Mouse (Mus musculus): Measurements from ENCODE around the gene Serbp1. TPM values are rescaled to one million over a fixed set of nuclear protein-coding genes. Genes with fewer than 3 reads are reported as not detected.

The Serbp1 gene
- total RNA-seq, 2 experiments from 2014 or later, result 283 to 348 TPM

DNA sequence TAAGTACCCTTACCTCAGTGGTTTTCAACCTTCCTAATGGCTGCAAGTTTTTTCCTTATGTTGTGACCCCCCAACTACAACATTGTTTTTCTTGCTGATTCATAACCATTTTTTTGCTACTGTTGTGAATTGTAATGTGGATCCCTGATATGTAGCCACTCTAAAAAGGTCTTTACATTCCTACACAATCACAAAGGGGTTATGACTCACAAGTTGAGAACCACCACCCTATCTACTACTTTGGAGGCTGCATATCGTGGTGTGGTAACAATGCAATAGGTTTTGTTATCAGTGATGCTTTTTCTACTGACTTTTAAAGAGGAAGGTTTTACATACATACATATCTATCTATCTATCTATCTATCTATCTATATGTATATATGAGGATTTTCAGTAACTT lies 44.9 kb downstream of the Serbp1 start:
- Histone ChIP-seq H3K4me3 (no peak overlapping the region), H3K27ac (no peak overlapping the region)
- TF ChIP-seq CTCF (IDR thresholded peaks at IDR 0.05), result no peak
- no peak for DNase-seq
- intact Hi-C loops (cut with DNase I), result no loop called here

DNA sequence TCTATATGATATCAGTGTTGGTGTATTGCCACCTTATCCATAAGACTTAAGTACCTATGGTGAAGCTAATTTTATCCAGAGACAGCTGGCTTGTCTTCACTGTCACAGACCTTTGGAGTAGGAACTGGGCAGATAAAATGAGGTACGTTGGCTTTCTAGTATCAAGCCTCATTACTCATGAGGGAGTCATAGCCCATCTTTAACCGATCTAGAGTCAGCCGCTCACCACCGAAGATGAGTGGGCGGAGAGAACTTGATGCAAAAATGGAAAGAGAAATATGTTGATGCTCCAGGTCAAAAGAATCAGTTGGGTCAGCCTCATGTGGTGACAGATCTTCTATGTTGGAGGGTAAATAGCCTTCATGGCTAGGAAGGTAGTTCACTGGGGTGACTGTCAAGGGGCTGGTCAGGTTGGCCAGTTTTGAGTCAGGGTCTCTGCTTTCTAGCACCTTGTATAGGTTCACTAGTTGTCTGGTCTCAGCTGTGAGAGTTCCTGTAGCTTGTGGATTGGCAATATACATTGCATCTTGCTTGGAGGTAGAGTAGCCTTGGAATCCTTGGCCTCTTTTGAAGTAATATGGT lies 54.2 kb downstream of the Serbp1 start:
- no peak overlapping the region for H3K4me3 ChIP-seq
- DNase-seq, result no peak
- TF ChIP-seq CTCF (IDR thresholded peaks at IDR 0.05), result no peak
- intact Hi-C loops (cut with DNase I), result no loop called here
- H3K27ac ChIP-seq, result no peak overlapping the region

DNA sequence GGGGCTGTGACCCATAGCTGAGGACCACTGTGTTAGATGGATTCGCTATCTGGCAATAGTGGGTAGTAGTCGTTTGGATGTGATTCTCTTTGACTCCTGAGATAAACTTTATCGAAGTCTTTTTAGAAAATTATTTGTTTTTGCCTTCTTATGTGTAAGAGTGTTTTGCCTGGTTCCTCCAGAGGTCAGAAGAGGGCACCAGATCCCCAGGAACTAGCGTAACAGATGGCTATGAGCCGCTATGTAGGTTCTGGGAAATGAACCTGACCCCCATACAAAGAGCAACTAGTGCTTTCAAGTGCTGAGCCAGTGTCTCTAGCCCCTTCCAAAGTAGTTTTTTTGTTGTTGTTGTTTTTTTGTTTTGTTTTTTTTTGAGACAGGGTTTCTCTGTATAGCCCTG lies 58.1 kb downstream of the Serbp1 start:
- TF ChIP-seq CTCF (IDR thresholded peaks at IDR 0.05), result peak; percentile 56
- Histone ChIP-seq H3K4me3 (no peak overlapping the region), H3K27ac (no peak overlapping the region)
- intact Hi-C loops (cut with DNase I), result no loop called here
- DNase-seq, result no peak

DNA sequence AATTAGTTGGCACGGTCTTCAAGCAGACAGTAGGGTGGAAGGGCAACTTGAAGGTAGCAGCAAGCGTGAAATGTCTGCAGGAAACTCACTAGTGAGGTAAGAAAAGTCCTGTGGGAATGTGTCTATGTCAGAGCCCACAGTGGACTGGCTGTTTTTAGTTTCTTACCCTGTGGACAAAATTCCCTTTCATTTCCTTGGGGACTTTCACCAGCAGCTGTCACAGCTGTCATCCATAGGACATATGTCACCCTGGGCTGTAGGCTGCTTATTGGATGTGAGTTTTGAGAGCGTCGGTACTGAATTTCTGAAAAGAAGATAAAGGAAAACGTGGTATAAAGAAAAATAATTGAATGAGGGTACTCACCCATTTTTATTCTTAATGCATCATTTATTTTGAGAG lies 60.8 kb downstream of the Serbp1 start:
- no peak for DNase-seq
- no peak for TF ChIP-seq CTCF (IDR thresholded peaks at IDR 0.05)
- Histone ChIP-seq H3K27ac (no peak overlapping the region; the same call in 1 of the 2 replicates), H3K4me3 (no peak overlapping the region)
- intact Hi-C loops (cut with DNase I), result no loop called here

DNA sequence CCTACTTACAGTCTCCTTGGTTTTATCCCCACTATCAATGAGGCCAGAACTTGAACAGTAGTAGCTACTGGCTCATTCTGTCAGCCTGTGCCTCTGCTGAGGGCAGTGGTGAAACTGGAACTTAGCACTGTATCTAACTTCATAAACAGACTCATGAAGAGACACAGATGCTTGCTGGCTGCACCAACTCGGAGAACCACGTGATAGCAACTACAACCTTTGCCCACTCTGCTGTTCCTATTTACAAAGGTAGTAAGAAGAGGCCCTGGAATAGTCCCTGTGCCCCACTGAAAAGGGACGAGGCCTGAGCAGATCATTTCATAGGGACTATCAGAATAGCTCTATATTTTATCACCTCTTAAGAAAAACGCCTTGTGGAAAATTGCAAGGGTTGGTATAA lies 62.3 kb downstream of the Serbp1 start:
- peak overlapping the region; percentile 92 for H3K27ac ChIP-seq
- DNase-seq, result peak; percentile 33
- no peak overlapping the region; the same call in 1 of the 2 replicates for H3K4me3 ChIP-seq
- intact Hi-C loops (cut with DNase I), result loop anchor here (5.0 to 10.0 kb wide), 2 partner anchors 123 to 325 kb away; no protein-coding TSS in a partner anchor
- no peak for TF ChIP-seq CTCF (IDR thresholded peaks at IDR 0.05)

DNA sequence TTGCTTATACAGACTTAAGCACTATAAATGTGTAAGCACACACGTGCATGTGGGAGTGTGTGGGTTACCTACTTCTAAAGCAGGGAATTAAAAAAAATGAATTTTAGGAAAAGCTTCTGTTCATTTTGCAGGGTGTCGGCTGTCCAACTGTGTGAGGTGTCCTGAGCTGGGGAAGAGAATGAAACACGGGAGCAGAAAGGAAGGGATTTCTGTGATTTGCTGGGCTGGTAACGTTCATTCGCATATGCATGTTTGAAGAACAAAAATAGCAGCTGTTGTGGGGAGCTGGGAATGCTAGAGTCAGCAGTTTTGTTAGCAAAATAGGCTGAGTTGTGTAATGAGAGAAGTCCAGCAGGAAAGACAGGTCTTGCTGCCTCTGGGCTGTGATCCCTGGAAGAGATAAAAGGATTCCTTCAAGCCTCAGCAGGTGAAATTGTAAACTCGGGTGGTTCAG lies 62.8 kb downstream of the Serbp1 start:
- peak; percentile 36 for DNase-seq
- peak overlapping the region; percentile 92 for H3K27ac ChIP-seq
- H3K4me3 ChIP-seq, result no peak overlapping the region; the same call in 1 of the 2 replicates
- intact Hi-C loops (cut with DNase I), result loop anchor here (5.0 to 10.0 kb wide), 2 partner anchors 123 to 326 kb away; no protein-coding TSS in a partner anchor
- TF ChIP-seq CTCF (IDR thresholded peaks at IDR 0.05), result no peak

DNA sequence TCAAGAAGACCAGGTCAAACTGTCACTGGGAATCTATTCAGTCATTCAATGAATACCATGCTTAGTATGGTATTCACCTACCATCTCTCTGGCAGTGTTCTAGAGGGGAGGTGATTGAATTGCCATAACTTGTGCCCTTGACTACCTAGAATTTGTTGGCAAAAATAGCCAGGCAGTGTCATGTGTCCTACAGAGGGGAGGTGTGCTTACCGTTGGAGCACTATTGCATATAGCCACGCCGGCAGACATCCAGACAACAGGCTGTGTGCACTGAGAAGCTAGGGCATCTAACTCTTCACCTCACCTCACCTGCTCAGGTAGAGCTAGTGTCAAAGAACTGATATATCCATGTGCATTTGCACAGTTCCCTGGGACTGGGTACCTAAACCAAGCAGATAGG lies 63.3 kb downstream of the Serbp1 start:
- intact Hi-C loops (cut with DNase I), result loop anchor here (5.0 to 10.0 kb wide), 2 partner anchors 124 to 326 kb away; no protein-coding TSS in a partner anchor
- Histone ChIP-seq H3K27ac (peak overlapping the region; percentile 92), H3K4me3 (no peak overlapping the region)
- no peak for TF ChIP-seq CTCF (IDR thresholded peaks at IDR 0.05)
- peak; percentile 64 for DNase-seq

DNA sequence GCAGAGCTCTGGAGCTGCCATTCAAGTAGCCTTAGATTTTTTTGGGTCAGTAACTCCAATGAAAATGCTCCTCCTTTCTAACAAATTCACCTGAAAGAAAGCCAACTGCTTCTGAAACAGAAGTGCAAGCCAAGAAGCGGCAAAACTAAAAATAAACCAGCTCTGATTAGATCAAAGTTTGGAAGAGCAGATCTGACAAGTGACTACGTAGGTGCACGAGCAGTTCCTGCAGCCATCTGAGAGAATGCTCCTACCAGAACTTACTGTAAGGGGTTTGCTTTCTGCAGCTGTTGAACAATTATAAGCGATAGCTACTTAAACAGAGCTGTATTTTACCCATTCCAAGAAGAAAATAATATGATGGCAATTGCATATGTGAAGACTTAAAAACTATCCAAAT lies 64.5 kb downstream of the Serbp1 start:
- Histone ChIP-seq H3K4me3 (no peak overlapping the region), H3K27ac (peak overlapping the region; percentile 92)
- intact Hi-C loops (cut with DNase I), result loop anchor here (5.0 to 10.0 kb wide), 2 partner anchors 125 to 328 kb away; no protein-coding TSS in a partner anchor
- no peak for DNase-seq
- TF ChIP-seq CTCF (IDR thresholded peaks at IDR 0.05), result no peak

DNA sequence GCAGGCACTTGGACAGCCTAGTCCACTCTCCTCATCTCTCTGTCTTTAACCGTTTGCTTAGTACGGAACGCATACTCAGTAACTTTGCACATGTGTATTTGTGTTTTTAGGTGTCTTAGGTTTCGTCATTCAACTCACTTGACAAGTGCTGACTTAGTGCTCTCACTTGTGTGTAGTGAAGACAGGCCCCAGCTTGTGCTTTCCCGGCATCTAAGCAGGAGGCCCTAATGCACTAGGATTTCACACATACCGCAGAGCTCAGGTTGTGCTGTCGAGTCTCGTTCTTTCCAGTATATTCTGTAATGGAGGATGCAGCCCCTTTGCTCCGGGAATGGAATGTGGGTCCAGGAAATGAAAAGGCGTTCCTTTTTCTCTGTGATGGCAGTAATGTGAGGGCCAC lies 65.2 kb downstream of the Serbp1 start:
- Histone ChIP-seq H3K4me3 (no peak overlapping the region), H3K27ac (peak overlapping the region; percentile 92)
- no peak for TF ChIP-seq CTCF (IDR thresholded peaks at IDR 0.05)
- DNase-seq, result no peak
- intact Hi-C loops (cut with DNase I), result loop anchor here (5.0 to 10.0 kb wide), 2 partner anchors 126 to 328 kb away; no protein-coding TSS in a partner anchor

DNA sequence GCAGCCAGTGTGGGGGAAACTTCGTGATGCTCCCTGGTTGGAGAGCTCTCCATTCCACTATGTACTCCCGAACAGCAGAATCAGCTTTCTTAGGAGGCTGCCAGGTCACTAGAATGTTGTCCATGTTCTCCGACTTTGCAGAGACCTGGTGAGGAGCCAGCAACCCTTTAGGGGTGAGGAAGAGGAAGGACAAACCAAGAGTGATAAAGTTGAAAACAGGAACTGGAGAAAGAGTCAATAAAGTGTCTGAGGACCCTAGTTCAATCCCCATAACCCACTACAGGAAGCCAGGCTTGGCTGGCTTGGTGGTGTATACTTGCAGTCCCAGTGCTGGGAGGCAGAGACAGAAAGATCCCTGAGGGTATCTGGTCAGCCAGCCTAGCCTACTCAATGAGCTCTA lies 71.0 kb downstream of the Serbp1 start:
- no peak for DNase-seq
- intact Hi-C loops (cut with DNase I), result loop anchor here (10.0 kb wide), 1 partner anchor 334 kb away; no protein-coding TSS in a partner anchor

DNA sequence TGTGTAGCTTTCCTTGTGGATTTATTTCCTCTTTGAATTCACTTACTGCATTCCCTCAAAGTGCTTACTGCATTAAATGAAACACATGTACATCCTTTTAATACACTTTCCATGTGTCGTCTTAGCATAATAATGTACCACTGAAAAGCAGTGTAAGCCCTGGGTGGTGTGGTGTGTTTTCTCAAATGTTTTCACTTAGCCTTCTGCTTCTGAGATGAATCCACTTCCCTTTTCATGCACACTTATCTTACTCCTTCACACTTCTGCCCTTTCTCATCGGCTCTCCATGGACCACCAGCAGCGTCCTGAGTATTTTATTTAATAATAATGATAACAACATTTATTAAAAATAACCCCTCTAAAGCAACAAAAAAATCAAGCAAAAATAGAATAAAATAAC lies 71.8 kb downstream of the Serbp1 start:
- no peak overlapping the region for H3K27ac ChIP-seq
- TF ChIP-seq CTCF (IDR thresholded peaks at IDR 0.05), result no peak
- intact Hi-C loops (cut with DNase I), result loop anchor here (10.0 kb wide), 1 partner anchor 335 kb away; no protein-coding TSS in a partner anchor
- no peak for DNase-seq
- H3K4me3 ChIP-seq, result no peak overlapping the region

More for the DNA sequence above, 71.0 kb downstream of the Serbp1 start:
- no peak overlapping the region for H3K4me3 ChIP-seq
- TF ChIP-seq CTCF (IDR thresholded peaks at IDR 0.05), result no peak
- H3K27ac ChIP-seq, result no peak overlapping the region

DNA sequence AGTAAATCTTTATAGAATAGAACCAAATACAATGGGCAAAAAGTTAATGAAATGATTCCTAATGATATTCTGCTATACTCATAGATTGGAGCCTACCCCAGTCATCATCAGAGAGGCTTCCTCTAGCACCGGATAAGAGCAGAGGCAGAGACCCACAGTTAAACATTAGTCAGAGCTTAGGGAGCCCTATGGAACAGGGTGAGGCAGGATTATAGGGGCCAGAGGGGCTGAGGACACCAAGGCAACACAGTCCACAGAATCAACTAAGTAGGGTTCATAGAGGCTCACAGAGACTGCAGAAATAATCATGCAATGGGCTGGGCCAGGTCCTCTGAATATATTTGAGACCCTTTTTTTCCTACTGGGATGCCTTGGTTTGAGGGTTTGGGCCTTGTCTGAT lies 76.7 kb downstream of the Serbp1 start:
- H3K27ac ChIP-seq, result no peak overlapping the region
- no peak overlapping the region for H3K4me3 ChIP-seq
- no peak for TF ChIP-seq CTCF (IDR thresholded peaks at IDR 0.05)
- no peak for DNase-seq
- intact Hi-C loops (cut with DNase I), result no loop called here

DNA sequence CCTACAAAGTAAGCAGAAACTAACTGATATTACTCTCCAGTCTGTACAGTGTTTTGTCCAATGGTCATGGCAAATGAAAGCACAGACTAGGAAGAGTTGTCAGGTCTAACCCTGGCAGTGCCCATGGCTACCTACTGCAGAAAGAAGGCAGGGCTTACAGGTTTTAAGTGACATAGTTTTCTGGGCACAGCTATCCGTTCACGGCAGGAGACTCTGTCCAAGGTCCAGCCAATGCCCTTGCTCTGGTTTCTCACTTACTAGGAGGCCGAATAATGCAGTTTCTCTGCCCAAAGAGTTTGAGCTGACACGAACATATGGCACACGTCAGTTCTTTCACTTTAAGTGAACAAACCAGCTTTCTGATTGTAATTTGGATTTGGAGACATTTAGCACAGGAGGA lies 79.1 kb downstream of the Serbp1 start:
- H3K4me3 ChIP-seq, result no peak overlapping the region
- no peak for TF ChIP-seq CTCF (IDR thresholded peaks at IDR 0.05)
- peak overlapping the region; percentile 12; the same call in 1 of the 2 replicates for H3K27ac ChIP-seq
- no peak for DNase-seq
- intact Hi-C loops (cut with DNase I), result no loop called here
